ENCODE assay signal across 13 mouse cellular contexts in genomic region chr1:87170458-87170857, GRCm38 (mm10). TPM values are rescaled to one million over a fixed set of nuclear protein-coding genes. Genes with fewer than 3 reads are reported as not detected.
DNase-seq lines count a peak whose midpoint lies in the region; ATAC-seq lines count a peak whose summit lies in the region.
"Had no signal": no experiment of that assay in that cellular context is flagged by ENCODE, and none has a peak within 500 bp of the region (broad histone marks: within the 10 kb centered on the region; RNA-seq: fewer than 3 reads in every experiment).

No protein-coding gene starts in this region.

- no peaks in the 10 kb centered on the region for H3K36me3 ChIP-seq in kidney, embryonic 16.5 days (ENCODE audit: insufficient read depth, low read length)
- no peaks in the 10 kb centered on the region for H3K36me3 ChIP-seq in forebrain, embryonic 12.5 days (replicated peaks)
- no peaks in the 10 kb centered on the region for H3K36me3 ChIP-seq in limb, embryonic 10.5 days
- H3K36me3 ChIP-seq in neural tube, embryonic 14.5 days (ENCODE audit: control insufficient read depth, insufficient read depth, low read length) = no peaks in the 10 kb centered on the region
- H3K36me3 ChIP-seq: heart, embryonic 15.5 days had no signal

- peaks cover 71% of the 10 kb centered on the region for H3K27me3 ChIP-seq in kidney, embryonic 16.5 days (ENCODE audit: insufficient read depth, low read length)
- H3K27me3 ChIP-seq in forebrain, embryonic 12.5 days = peaks cover 68% of the 10 kb centered on the region
- H3K27me3 ChIP-seq in limb, embryonic 10.5 days (ENCODE audit: low read depth, poor library complexity, severe bottlenecking) = peaks cover 93% of the 10 kb centered on the region
- H3K27me3 ChIP-seq in neural tube, embryonic 14.5 days (ENCODE audit: control insufficient read depth, insufficient read depth, low read length) = no peaks in the 10 kb centered on the region

- H3K9me3 ChIP-seq in kidney, embryonic 16.5 days (ENCODE audit: low read length) = no peaks in the 10 kb centered on the region
- no peaks in the 10 kb centered on the region for H3K9me3 ChIP-seq in forebrain, embryonic 12.5 days
- H3K9me3 ChIP-seq in limb, embryonic 10.5 days (replicated peaks) = no peaks in the 10 kb centered on the region
- H3K9me3 ChIP-seq in neural tube, embryonic 14.5 days (ENCODE audit: control insufficient read depth, low read length) = no peaks in the 10 kb centered on the region
- H3K9me3 ChIP-seq: heart, embryonic 15.5 days had no signal

- DNase-seq in kidney, adult 9 months = no peak
- DNase-seq in limb, embryonic 10.5 days (ENCODE audit: low spot score) = no peak
- DNase-seq in ovary, postnatal 14 days (ENCODE audit: low spot score) = no peak
- DNase-seq in gastrocnemius, postnatal 14 days = no peak
- DNase-seq in lung, postnatal 14 days = no peak
- DNase-seq: left cerebral cortex, postnatal 4 days; lung, postnatal 36 days; thymus, adult 18-20 months had no signal

- intact Hi-C loops in gastrocnemius, postnatal 14 days (cut with DNase I; ENCODE audit: low total_unique reads) = no loop called here

- WGBS in kidney, embryonic 16.5 days = 6% methylated on average over 18 of the region's 19 CpGs
- WGBS in forebrain, embryonic 12.5 days = 7% methylated on average over 19 of the region's 19 CpGs
- WGBS in limb, embryonic 10.5 days = 10% methylated on average over 19 of the region's 19 CpGs
- WGBS in neural tube, embryonic 14.5 days = 7% methylated on average over 19 of the region's 19 CpGs

- no peak overlapping the region for H3K4me3 ChIP-seq in kidney, embryonic 16.5 days (ENCODE audit: low read length)
- no peak overlapping the region for H3K4me3 ChIP-seq in forebrain, embryonic 12.5 days (replicated peaks)
- H3K4me3 ChIP-seq in limb, embryonic 10.5 days = 0 out of 2 replicates have a peak overlapping the region, but pooled peaks have one; percentile 28
- no peak overlapping the region for H3K4me3 ChIP-seq in neural tube, embryonic 14.5 days (ENCODE audit: low read depth, low read length)
- H3K4me3 ChIP-seq: heart, embryonic 15.5 days had no signal

- 0 out of 2 replicates have a peak overlapping the region, but pooled peaks have one; percentile 6 for H3K4me2 ChIP-seq in kidney, embryonic 16.5 days (replicated peaks; ENCODE audit: low read depth, low read length)
- peak overlapping the region; percentile 32 for H3K4me2 ChIP-seq in forebrain, embryonic 12.5 days
- H3K4me2 ChIP-seq in neural tube, embryonic 14.5 days (ENCODE audit: low read depth, low read length) = no peak overlapping the region
- H3K4me2 ChIP-seq: heart, embryonic 15.5 days had no signal

- H3K9ac ChIP-seq in kidney, embryonic 16.5 days (replicated peaks; ENCODE audit: low read length) = no peak overlapping the region
- peak overlapping the region; percentile 21; the same call in 1 of the 2 replicates for H3K9ac ChIP-seq in forebrain, embryonic 12.5 days
- H3K9ac ChIP-seq in neural tube, embryonic 14.5 days (replicated peaks; ENCODE audit: low read depth, low read length) = no peak overlapping the region
- H3K9ac ChIP-seq: heart, embryonic 15.5 days had no signal

- peaks cover 18% of the 10 kb centered on the region for H3K4me1 ChIP-seq in kidney, embryonic 16.5 days (ENCODE audit: insufficient read depth, low read length)
- H3K4me1 ChIP-seq in forebrain, embryonic 12.5 days = peaks cover 34% of the 10 kb centered on the region
- H3K4me1 ChIP-seq in limb, embryonic 10.5 days = peaks cover 42% of the 10 kb centered on the region
- H3K4me1 ChIP-seq in neural tube, embryonic 14.5 days (ENCODE audit: control insufficient read depth, insufficient read depth, low read length) = peaks cover 26% of the 10 kb centered on the region

- ATAC-seq in kidney, embryonic 16.5 days (ENCODE audit: low FRiP score, low TSS enrichment) = no peak
- peak; percentile 33; the same call in 1 of the 2 replicates for ATAC-seq in forebrain, embryonic 12.5 days (ENCODE audit: low FRiP score)
- ATAC-seq in neural tube, embryonic 14.5 days (ENCODE audit: low read depth) = peak; percentile 50; the same call in 1 of the 2 replicates

- H3K27ac ChIP-seq in kidney, embryonic 16.5 days (ENCODE audit: low read length) = no peak overlapping the region
- H3K27ac ChIP-seq in forebrain, embryonic 12.5 days = no peak overlapping the region
- H3K27ac ChIP-seq in limb, embryonic 10.5 days = no peak overlapping the region
- H3K27ac ChIP-seq in neural tube, embryonic 14.5 days (ENCODE audit: low read depth, low read length) = peak overlapping the region; percentile 34; the same call in 1 of the 2 replicates
- H3K27ac ChIP-seq: heart, embryonic 15.5 days had no signal

RNA-seq across cellular contexts. Expression of gene Prss56, which starts 12.7 kb away (rescaled TPM):
- polyA plus RNA-seq in kidney, embryonic 16.5 days (2015; fragmentation: Nextera tagmentation; extraction: Ambion mirVana) = 0.08 TPM in 1 of 2 replicates, not detected in the other
- not detected in 2 replicates for polyA plus RNA-seq in forebrain, embryonic 12.5 days (2016; fragmentation: Nextera tagmentation; extraction: Ambion mirVana)
- 0.06 TPM in 1 of 2 replicates, not detected in the other for polyA plus RNA-seq in limb, embryonic 10.5 days (2016; fragmentation: Nextera tagmentation; extraction: Ambion mirVana)
- polyA plus RNA-seq in neural tube, embryonic 14.5 days (2014; fragmentation: Nextera tagmentation; extraction: Ambion mirVana) = 0.46 and 6.1 TPM in 2 replicates
- not detected for total RNA-seq in gastrocnemius, postnatal 14 days (2021)
- total RNA-seq: neutrophil, adult 5-6 weeks had no signal

RNA-seq across cellular contexts. Expression of gene Ecel1, which starts 14.1 kb away (rescaled TPM):
- 0.94 and 1.1 TPM in 2 replicates for polyA plus RNA-seq in kidney, embryonic 16.5 days (2015; fragmentation: Nextera tagmentation; extraction: Ambion mirVana)
- 18.3 and 23.2 TPM in 2 replicates for polyA plus RNA-seq in forebrain, embryonic 12.5 days (2016; fragmentation: Nextera tagmentation; extraction: Ambion mirVana)
- 0.11 TPM in 2 replicates for polyA plus RNA-seq in limb, embryonic 10.5 days (2016; fragmentation: Nextera tagmentation; extraction: Ambion mirVana)
- polyA plus RNA-seq in neural tube, embryonic 14.5 days (2014; fragmentation: Nextera tagmentation; extraction: Ambion mirVana) = 60.2 and 64.9 TPM in 2 replicates
- not detected for total RNA-seq in gastrocnemius, postnatal 14 days (2021)
- total RNA-seq: neutrophil, adult 5-6 weeks had no signal

RNA-seq across cellular contexts. Expression of gene Chrnd, which starts 19.9 kb away (rescaled TPM):
- 0.81 and 1.1 TPM in 2 replicates for polyA plus RNA-seq in kidney, embryonic 16.5 days (2015; fragmentation: Nextera tagmentation; extraction: Ambion mirVana)
- polyA plus RNA-seq in forebrain, embryonic 12.5 days (2016; fragmentation: Nextera tagmentation; extraction: Ambion mirVana) = 0.10 TPM in 1 of 2 replicates, not detected in the other
- polyA plus RNA-seq in limb, embryonic 10.5 days (2016; fragmentation: Nextera tagmentation; extraction: Ambion mirVana) = 0.14 and 0.55 TPM in 2 replicates
- polyA plus RNA-seq in neural tube, embryonic 14.5 days (2014; fragmentation: Nextera tagmentation; extraction: Ambion mirVana) = not detected in 2 replicates
- total RNA-seq in gastrocnemius, postnatal 14 days (2021) = 1 to 10 TPM; 4.4 to 5.2 TPM
- total RNA-seq: left cerebral cortex, postnatal 4 days; neutrophil, adult 5-6 weeks had no signal
- polyA plus RNA-seq: heart, embryonic 15.5 days had no signal

RNA-seq across cellular contexts. Expression of gene Chrng, which starts 34.0 kb away (rescaled TPM):
- 0.68 and 0.85 TPM in 2 replicates for polyA plus RNA-seq in kidney, embryonic 16.5 days (2015; fragmentation: Nextera tagmentation; extraction: Ambion mirVana)
- polyA plus RNA-seq in forebrain, embryonic 12.5 days (2016; fragmentation: Nextera tagmentation; extraction: Ambion mirVana) = not detected in 2 replicates
- polyA plus RNA-seq in limb, embryonic 10.5 days (2016; fragmentation: Nextera tagmentation; extraction: Ambion mirVana) = 0.26 and 0.81 TPM in 2 replicates
- polyA plus RNA-seq in neural tube, embryonic 14.5 days (2014; fragmentation: Nextera tagmentation; extraction: Ambion mirVana) = not detected in 2 replicates
- 1 to 10 TPM; 1.5 to 1.7 TPM for total RNA-seq in gastrocnemius, postnatal 14 days (2021)
- total RNA-seq: left cerebral cortex, postnatal 4 days; neutrophil, adult 5-6 weeks had no signal

RNA-seq across cellular contexts. Expression of gene Eif4e2, which starts 43.3 kb away (rescaled TPM):
- 157 and 160 TPM in 2 replicates for polyA plus RNA-seq in kidney, embryonic 16.5 days (2015; fragmentation: Nextera tagmentation; extraction: Ambion mirVana)
- 134 and 137 TPM in 2 replicates for polyA plus RNA-seq in forebrain, embryonic 12.5 days (2016; fragmentation: Nextera tagmentation; extraction: Ambion mirVana)
- polyA plus RNA-seq in limb, embryonic 10.5 days (2016; fragmentation: Nextera tagmentation; extraction: Ambion mirVana) = 181 and 202 TPM in 2 replicates
- 68.7 and 90.7 TPM in 2 replicates for polyA plus RNA-seq in neural tube, embryonic 14.5 days (2014; fragmentation: Nextera tagmentation; extraction: Ambion mirVana)
- total RNA-seq in gastrocnemius, postnatal 14 days (2021) = 10 to 100 TPM; 54.3 to 61.6 TPM
